Mouse (Mus musculus) lung, adult 2 months (tissue): ENCODE results near the gene Tmem140. TPM values are rescaled to one million over a fixed set of nuclear protein-coding genes. Genes with fewer than 3 reads are reported as not detected.

ENCODE experiments used
- DNase-seq: peaks from one replicate; pipeline ENCODE4 v3.0.0; 2022
- H3K4me1 ChIP-seq: fragments of 200-500 bp; 2 replicates; pipeline ENCODE4 v1.6.1; 2011; ENCODE audit warnings: low read length; ENCODE audit not compliant: control insufficient read depth, insufficient read depth
- H3K4me3 ChIP-seq: fragments of 200-500 bp; replicated peaks from 2 replicates; pipeline ENCODE3; 2011; ENCODE audit warnings: low read depth, mild to moderate bottlenecking, control low read depth, low read length; ENCODE audit errors: extremely low read depth
- CTCF ChIP-seq: fragments of 200-500 bp; IDR thresholded peaks from 2 replicates; pipeline ENCODE4 v1.5.1; 2011; ENCODE audit warnings: mild to moderate bottlenecking, low read length, control low read depth; ENCODE audit not compliant: insufficient read depth
- POLR2A ChIP-seq: fragments of 200-500 bp; IDR thresholded peaks from 2 replicates; pipeline ENCODE4 v1.6.1; 2011; ENCODE audit warnings: low read depth, mild to moderate bottlenecking, control low read depth, low read length, borderline replicate concordance; ENCODE audit errors: extremely low read depth
- WGBS: fragments of 180-500 bp; shearing (Covaris S2); methylation state at CpG from one replicate; pipeline ENCODE4 v1.1.7; 2018; 5-methylcytosine and 5-hydroxymethylcytosine counted together
- polyA plus RNA-seq: library from polyadenylated mRNA; depleted of rRNA; stranded (reverse); fragments of >200 nt; gene quantifications from 2 replicates; pipeline ENCODE4 v1.2.3, GENCODE M21; 2012; rRNA removed

The Tmem140 gene
- polyA plus RNA-seq, 1 experiment = 74.8 TPM

DNA sequence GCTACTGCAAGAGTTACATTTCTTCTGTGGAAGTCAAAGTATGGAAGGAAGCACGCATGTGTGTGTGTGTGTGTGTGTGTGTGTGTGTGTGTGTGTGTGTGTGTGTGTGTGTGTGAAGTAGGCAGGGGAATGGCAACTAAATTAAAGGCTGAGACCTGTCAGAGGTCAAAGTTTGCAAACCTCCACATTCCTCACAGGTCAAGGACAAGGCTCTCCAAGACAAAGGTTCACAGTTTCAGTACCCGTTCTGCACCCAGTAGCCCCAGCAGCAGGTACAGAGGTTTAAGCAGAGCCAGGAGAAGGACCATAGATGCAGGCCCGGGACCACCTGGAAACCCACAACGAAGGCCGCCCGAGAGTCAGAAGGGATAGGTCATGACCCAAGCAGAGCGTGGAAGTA lies 56.2 kb downstream of the Tmem140 start:
- TF ChIP-seq POLR2A = no peak
- TF ChIP-seq CTCF = no peak
- H3K4me3 ChIP-seq = no peak overlapping the region
- DNase-seq = no peak
- WGBS = 85% methylated on average over 7 of the region's 7 CpGs
- no peaks in the 10 kb centered on the region for H3K4me1 ChIP-seq

DNA sequence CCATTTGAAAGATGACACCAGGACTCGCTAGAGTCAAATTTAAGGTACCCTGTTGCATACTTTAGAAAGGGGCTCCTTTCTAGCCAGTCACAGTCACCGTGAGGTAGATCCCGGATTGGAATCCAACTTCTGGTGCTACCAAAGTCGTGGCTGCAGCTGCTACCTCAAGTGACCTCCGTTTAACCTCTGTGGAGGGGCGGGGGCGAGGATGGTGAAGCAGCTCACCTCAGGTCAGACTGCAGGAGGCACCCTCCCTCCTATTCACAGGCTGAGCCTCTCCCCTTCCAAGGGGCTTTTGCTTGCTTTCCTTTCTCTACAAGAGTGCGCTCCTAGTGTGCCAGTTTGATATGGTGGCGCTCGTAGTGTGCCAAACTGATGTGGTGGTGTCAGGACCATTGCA lies 57.0 kb downstream of the Tmem140 start, which contains the start of gene Stra8:
Gene Stra8 (plus strand): TSS at position 208 of the 400 bp plus-strand sequence.
- Histone ChIP-seq H3K4me1 (no peaks in the 10 kb centered on the region), H3K4me3 (no peak within 1 kb of the TSS)
- WGBS = 65% methylated on average over 10 of the region's 10 CpGs
- DNase-seq = no peak
- no peak for TF ChIP-seq CTCF
- TF ChIP-seq POLR2A = no peak

DNA sequence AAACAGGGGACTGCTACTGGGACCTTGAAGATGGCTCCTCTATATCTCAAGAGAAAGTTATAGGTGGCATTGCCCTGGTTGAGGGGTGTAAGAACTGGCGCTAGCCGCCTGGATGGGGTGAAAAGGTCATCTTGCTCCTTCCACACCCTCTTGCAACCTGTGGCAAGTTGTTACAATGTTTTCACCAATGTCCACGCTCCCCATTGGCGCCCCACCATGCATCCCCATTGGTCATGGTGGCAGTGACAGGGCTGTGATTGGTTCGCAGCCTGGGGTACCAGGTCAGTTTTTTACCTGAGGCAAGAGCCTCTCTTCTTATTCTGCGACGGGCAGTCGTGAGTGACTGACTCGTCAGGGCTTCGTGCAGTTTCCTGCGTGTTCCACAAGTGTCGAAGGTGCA lies 57.7 kb downstream of the Tmem140 start:
- H3K4me1 ChIP-seq = no peaks in the 10 kb centered on the region
- no peak for TF ChIP-seq CTCF
- TF ChIP-seq POLR2A = no peak
- no peak overlapping the region for H3K4me3 ChIP-seq
- WGBS = 86% methylated on average over 12 of the region's 12 CpGs
- no peak for DNase-seq

DNA sequence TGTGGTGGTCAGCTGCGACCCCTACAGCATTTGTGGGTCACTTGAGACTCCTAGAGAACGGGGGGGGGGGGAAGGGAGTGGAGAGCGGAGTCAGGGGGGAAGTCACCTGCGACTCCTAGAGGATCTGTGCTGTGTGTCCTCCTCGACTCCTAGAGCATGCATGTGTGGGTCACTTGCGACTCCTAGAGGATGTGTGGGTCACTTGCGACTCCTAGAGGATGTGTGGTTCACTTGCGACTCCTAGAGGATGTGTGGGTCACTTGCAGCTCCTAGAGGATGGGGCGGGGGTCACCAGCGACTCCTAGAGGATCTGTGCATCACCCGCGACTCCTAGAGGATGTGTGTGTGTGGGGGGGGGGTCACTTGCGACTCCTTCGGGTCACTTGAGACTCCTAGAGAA lies 59.0 kb downstream of the Tmem140 start:
- peak; percentile 19 for DNase-seq
- Histone ChIP-seq H3K4me1 (no peaks in the 10 kb centered on the region), H3K4me3 (no peak overlapping the region)
- WGBS = 41% methylated on average over 14 of the region's 14 CpGs
- peak; percentile 91 for TF ChIP-seq CTCF
- TF ChIP-seq POLR2A = no peak

Other genes starting within 250 kb of the Tmem140 start
- 3.8 and 5.1 TPM in 2 replicates for gene Agbl3, start 82.7 kb upstream of the Tmem140 start, polyA plus RNA-seq
- 8.5 and 8.8 TPM in 2 replicates for gene Cyren, start 14.9 kb downstream of the Tmem140 start, polyA plus RNA-seq
- gene Wdr91, start 47.7 kb downstream of the Tmem140 start, polyA plus RNA-seq = 25.4 and 30.4 TPM in 2 replicates
- gene Stra8, start 57.0 kb downstream of the Tmem140 start, polyA plus RNA-seq = not detected in 2 replicates
- gene Slc23a4, start 125.3 kb downstream of the Tmem140 start, polyA plus RNA-seq = 1.2 and 1.4 TPM in 2 replicates